Mouse (Mus musculus): Measurements from ENCODE around the gene Pigk. TPM values are rescaled to one million over a fixed set of nuclear protein-coding genes. Genes with fewer than 3 reads are reported as not detected.

Pigk gene
- polyA plus RNA-seq, 1 experiment from 2014 or later = 33.7 TPM

DNA sequence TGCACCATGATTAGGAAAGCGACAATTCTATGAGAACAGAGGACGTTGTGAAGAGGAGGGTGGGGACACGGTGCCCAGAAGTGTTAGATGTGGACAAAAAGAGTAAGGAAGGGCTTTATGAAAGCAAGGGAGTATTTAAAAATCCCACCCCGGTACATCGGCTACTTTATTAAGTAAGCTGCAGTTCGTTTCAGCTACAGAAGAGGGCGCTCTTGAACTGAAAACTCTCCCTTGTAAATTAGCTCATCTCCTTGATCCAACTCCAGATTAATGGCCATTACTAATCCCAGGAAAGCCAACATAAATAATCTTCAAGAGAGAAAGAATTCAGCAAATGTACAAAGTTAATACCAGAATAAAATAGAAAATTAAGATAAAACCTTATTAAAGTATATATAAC, 47.2 kb downstream of the Pigk start:
- 36% methylated on average over 7 of the region's 7 CpGs for WGBS
- Histone ChIP-seq H3K27me3 (replicated peaks; ENCODE audit: control insufficient read depth, insufficient read depth, low read length) (no peaks in the 10 kb centered on the region), H3K9me3 (ENCODE audit: control insufficient read depth) (no peaks in the 10 kb centered on the region), H3K4me3 (ENCODE audit: low read depth, low read length) (no peak overlapping the region), H3K4me2 (replicated peaks; ENCODE audit: low read depth) (no peak overlapping the region), H3K9ac (ENCODE audit: low read depth, low read length) (no peak overlapping the region), H3K36me3 (ENCODE audit: control insufficient read depth, insufficient read depth) (no peaks in the 10 kb centered on the region), H3K27ac (ENCODE audit: low read depth, low read length) (no peak overlapping the region), H3K4me1 (replicated peaks; ENCODE audit: control insufficient read depth, insufficient read depth, low read length) (no peaks in the 10 kb centered on the region)
- peak; percentile 70 for TF ChIP-seq CTCF (IDR thresholded peaks at IDR 0.05; ENCODE audit: low read depth)
- no peak for ATAC-seq

DNA sequence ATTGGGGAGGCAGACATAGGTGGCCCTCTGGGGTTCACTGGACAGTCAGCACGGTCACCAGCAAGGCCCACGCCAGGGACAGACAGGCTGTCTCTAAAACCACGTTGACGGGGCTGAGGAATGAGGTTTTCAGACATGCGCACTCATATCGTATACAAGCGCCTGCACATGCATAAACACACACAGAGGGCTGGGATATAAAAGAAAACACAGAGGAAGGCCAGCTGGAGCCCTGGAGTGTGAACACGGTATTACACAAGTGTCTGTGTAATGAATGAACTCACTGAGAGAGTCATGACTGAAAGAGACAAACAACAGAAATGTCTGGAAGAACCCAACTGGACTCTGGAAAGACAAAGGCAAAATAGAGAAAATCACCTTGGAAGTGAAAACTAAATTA, 47.8 kb downstream of the Pigk start:
- peak; percentile 47 for TF ChIP-seq CTCF (IDR thresholded peaks at IDR 0.05; ENCODE audit: low read depth)
- Histone ChIP-seq H3K27ac (ENCODE audit: low read depth, low read length) (no peak overlapping the region), H3K4me3 (ENCODE audit: low read depth, low read length) (no peak overlapping the region), H3K27me3 (replicated peaks; ENCODE audit: control insufficient read depth, insufficient read depth, low read length) (no peaks in the 10 kb centered on the region), H3K36me3 (ENCODE audit: control insufficient read depth, insufficient read depth) (0 out of 2 replicates have a peak, but pooled peaks cover 1% of the 10 kb centered on the region), H3K4me2 (replicated peaks; ENCODE audit: low read depth) (no peak overlapping the region), H3K9me3 (ENCODE audit: control insufficient read depth) (no peaks in the 10 kb centered on the region), H3K9ac (ENCODE audit: low read depth, low read length) (no peak overlapping the region), H3K4me1 (replicated peaks; ENCODE audit: control insufficient read depth, insufficient read depth, low read length) (no peaks in the 10 kb centered on the region)
- ATAC-seq = no peak
- 67% methylated on average over 8 of the region's 8 CpGs for WGBS

GRCm38 (mm10) chr3:152762302-152762701, 48.4 kb downstream of the Pigk start:
- Histone ChIP-seq H3K9ac (ENCODE audit: low read depth, low read length) (no peak overlapping the region), H3K4me2 (replicated peaks; ENCODE audit: low read depth) (no peak overlapping the region), H3K36me3 (ENCODE audit: control insufficient read depth, insufficient read depth) (0 out of 2 replicates have a peak, but pooled peaks cover 4% of the 10 kb centered on the region), H3K9me3 (ENCODE audit: control insufficient read depth) (no peaks in the 10 kb centered on the region), H3K4me1 (replicated peaks; ENCODE audit: control insufficient read depth, insufficient read depth, low read length) (no peaks in the 10 kb centered on the region), H3K27me3 (replicated peaks; ENCODE audit: control insufficient read depth, insufficient read depth, low read length) (no peaks in the 10 kb centered on the region), H3K4me3 (ENCODE audit: low read depth, low read length) (no peak overlapping the region), H3K27ac (ENCODE audit: low read depth, low read length) (no peak overlapping the region)
- 85% methylated on average over 8 of the region's 8 CpGs for WGBS
- no peak for ATAC-seq
- no peak for TF ChIP-seq CTCF (IDR thresholded peaks at IDR 0.05; ENCODE audit: low read depth)

- peak overlapping the region; percentile 31 for H3K4me3 ChIP-seq (ENCODE audit: low read depth, low read length)
- H3K9me3 ChIP-seq (ENCODE audit: control insufficient read depth) = no peaks in the 10 kb centered on the region
- H3K9ac ChIP-seq (ENCODE audit: low read depth, low read length) = no peak overlapping the region
- 0 out of 2 replicates have a peak, but pooled peaks have one; percentile 19 for ATAC-seq
- WGBS = 34% methylated on average over 26 of the region's 26 CpGs
- H3K36me3 ChIP-seq (ENCODE audit: control insufficient read depth, insufficient read depth) = 0 out of 2 replicates have a peak, but pooled peaks cover 4% of the 10 kb centered on the region
- H3K27ac ChIP-seq (ENCODE audit: low read depth, low read length) = no peak overlapping the region
- H3K4me1 ChIP-seq (replicated peaks; ENCODE audit: control insufficient read depth, insufficient read depth, low read length) = no peaks in the 10 kb centered on the region
- no peaks in the 10 kb centered on the region for H3K27me3 ChIP-seq (replicated peaks; ENCODE audit: control insufficient read depth, insufficient read depth, low read length)
- H3K4me2 ChIP-seq (replicated peaks; ENCODE audit: low read depth) = peak overlapping the region; percentile 58
- TF ChIP-seq CTCF (IDR thresholded peaks at IDR 0.05; ENCODE audit: low read depth) = peak; percentile 71
Measured at GRCm38 (mm10) chr3:152763139-152763882, 49.4 kb downstream of the Pigk start.

DNA sequence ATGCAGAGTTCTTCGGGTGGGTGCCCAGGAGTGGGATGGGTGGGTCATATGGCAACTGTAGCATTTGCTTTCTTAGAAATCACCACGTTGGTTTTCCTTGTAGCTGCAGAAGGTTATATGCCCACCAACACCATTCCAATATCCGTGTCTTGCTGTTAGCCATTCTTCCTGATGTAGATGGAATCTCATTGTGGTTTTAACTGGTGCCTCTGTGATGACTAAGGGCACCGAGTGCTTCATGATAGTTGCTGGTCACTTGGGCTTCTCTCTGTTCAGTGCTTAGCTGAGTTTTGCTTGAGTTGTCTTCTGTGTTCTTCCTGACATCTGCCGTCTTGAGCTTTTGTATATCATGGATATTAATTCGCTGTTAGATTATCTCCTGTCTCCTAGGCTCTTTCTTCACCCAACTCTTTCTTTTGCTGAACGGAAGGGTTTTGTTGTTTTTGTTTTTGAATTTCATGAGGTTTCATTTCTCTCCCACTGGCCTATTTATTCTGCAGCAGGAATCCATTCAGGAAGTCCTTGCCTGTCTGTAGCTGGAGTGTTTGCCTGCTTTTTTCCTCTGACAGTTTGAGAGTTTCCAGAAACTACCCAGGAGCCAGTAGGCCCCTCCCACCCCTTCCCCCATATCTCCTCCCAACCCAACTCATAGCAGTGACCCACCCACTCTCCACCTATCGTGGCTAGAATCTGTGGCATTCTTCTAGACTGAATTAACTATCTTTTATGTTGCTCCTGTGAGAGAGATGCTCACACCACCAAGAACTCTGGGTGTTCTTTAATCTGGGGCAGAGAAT, 50.8 kb downstream of the Pigk start:
- TF ChIP-seq CTCF (IDR thresholded peaks at IDR 0.05; ENCODE audit: low read depth) = no peak
- no peaks in the 10 kb centered on the region for H3K27me3 ChIP-seq (replicated peaks; ENCODE audit: control insufficient read depth, insufficient read depth, low read length)
- no peak for ATAC-seq
- WGBS = 67% methylated on average over 8 of the region's 8 CpGs
- H3K27ac ChIP-seq (ENCODE audit: low read depth, low read length) = no peak overlapping the region
- H3K36me3 ChIP-seq (ENCODE audit: control insufficient read depth, insufficient read depth) = peaks cover 9% of the 10 kb centered on the region; the same call in 1 of the 2 replicates
- H3K4me2 ChIP-seq (replicated peaks; ENCODE audit: low read depth) = no peak overlapping the region
- H3K9me3 ChIP-seq (ENCODE audit: control insufficient read depth) = no peaks in the 10 kb centered on the region
- no peaks in the 10 kb centered on the region for H3K4me1 ChIP-seq (replicated peaks; ENCODE audit: control insufficient read depth, insufficient read depth, low read length)
- no peak overlapping the region for H3K4me3 ChIP-seq (ENCODE audit: low read depth, low read length)
- H3K9ac ChIP-seq (ENCODE audit: low read depth, low read length) = no peak overlapping the region

- H3K27me3 ChIP-seq (replicated peaks; ENCODE audit: control insufficient read depth, insufficient read depth, low read length) = no peaks in the 10 kb centered on the region
- TF ChIP-seq CTCF (IDR thresholded peaks at IDR 0.05; ENCODE audit: low read depth) = no peak
- no peak overlapping the region for H3K27ac ChIP-seq (ENCODE audit: low read depth, low read length)
- no peak overlapping the region for H3K9ac ChIP-seq (ENCODE audit: low read depth, low read length)
- H3K4me3 ChIP-seq (ENCODE audit: low read depth, low read length) = no peak overlapping the region
- H3K36me3 ChIP-seq (ENCODE audit: control insufficient read depth, insufficient read depth) = peaks cover 9% of the 10 kb centered on the region; the same call in 1 of the 2 replicates
- H3K4me2 ChIP-seq (replicated peaks; ENCODE audit: low read depth) = no peak overlapping the region
- H3K4me1 ChIP-seq (replicated peaks; ENCODE audit: control insufficient read depth, insufficient read depth, low read length) = no peaks in the 10 kb centered on the region
- no peak for ATAC-seq
- WGBS = 69% methylated on average over 11 of the region's 11 CpGs
- H3K9me3 ChIP-seq (ENCODE audit: control insufficient read depth) = no peaks in the 10 kb centered on the region
Measured at GRCm38 (mm10) chr3:152767485-152767884, 53.6 kb downstream of the Pigk start.

Data from intestine, postnatal 0 days (tissue).